Mouse (Mus musculus): Measurements from ENCODE around the gene Rfwd3. TPM values are rescaled to one million over a fixed set of nuclear protein-coding genes. Genes with fewer than 3 reads are reported as not detected.
"Not testable (repeated sequence)": the region's sequence is repeated elsewhere in the genome, so short reads cannot be mapped to it uniquely, and the experiment has no call there.

The Rfwd3 gene
- polyA plus RNA-seq, 1 experiment from 2014 or later = 47.9 TPM

- peaks cover 21% of the 10 kb centered on the region for H3K36me3 ChIP-seq (ENCODE audit: poor library complexity, severe bottlenecking)
- H3K4me3 ChIP-seq = no peak overlapping the region
- 76% methylated on average over 2 of the region's 2 CpGs for whole genome bisulfite sequencing
- H3K27me3 ChIP-seq = no peaks in the 10 kb centered on the region
- no peak overlapping the region for H3K9ac ChIP-seq
- no peak for ATAC-seq
- 0 out of 2 replicates have a peak, but pooled peaks cover 3% of the 10 kb centered on the region for H3K9me3 ChIP-seq (replicated peaks)
- H3K4me2 ChIP-seq = no peak overlapping the region
- H3K27ac ChIP-seq = no peak overlapping the region
- no peaks in the 10 kb centered on the region for H3K4me1 ChIP-seq
These were observed 31.7 kb downstream of the Rfwd3 start for GRCm38 (mm10) chr8:111268277-111268676.

DNA sequence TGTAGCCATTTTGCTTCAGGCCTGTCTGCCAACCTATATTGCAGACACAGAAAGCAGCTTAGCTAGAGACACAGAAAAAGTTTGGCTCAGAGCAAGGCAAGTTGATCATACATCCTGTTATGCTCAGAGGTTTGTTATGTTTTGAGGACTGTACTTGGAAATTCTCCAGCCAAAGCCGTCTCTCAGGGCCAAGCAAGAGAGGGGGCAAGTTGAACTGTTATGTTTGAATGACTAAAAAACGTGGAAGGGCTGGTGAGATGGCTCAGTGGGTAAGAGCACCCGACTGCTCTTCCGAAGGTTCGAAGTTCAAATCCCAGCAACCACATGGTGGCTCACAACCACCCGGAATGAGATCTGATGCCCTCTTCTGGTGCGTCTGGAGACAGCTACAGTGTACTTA, 33.9 kb downstream of the Rfwd3 start:
- not testable (repeated sequence) for ATAC-seq; H3K9me3 ChIP-seq (replicated peaks); H3K27me3 ChIP-seq; H3K9ac ChIP-seq; H3K4me1 ChIP-seq; H3K27ac ChIP-seq; H3K4me2 ChIP-seq; H3K4me3 ChIP-seq
- H3K36me3 ChIP-seq (ENCODE audit: poor library complexity, severe bottlenecking) = peaks cover 11% of the 10 kb centered on the region
- 73% methylated on average over 7 of the region's 7 CpGs for WGBS

DNA sequence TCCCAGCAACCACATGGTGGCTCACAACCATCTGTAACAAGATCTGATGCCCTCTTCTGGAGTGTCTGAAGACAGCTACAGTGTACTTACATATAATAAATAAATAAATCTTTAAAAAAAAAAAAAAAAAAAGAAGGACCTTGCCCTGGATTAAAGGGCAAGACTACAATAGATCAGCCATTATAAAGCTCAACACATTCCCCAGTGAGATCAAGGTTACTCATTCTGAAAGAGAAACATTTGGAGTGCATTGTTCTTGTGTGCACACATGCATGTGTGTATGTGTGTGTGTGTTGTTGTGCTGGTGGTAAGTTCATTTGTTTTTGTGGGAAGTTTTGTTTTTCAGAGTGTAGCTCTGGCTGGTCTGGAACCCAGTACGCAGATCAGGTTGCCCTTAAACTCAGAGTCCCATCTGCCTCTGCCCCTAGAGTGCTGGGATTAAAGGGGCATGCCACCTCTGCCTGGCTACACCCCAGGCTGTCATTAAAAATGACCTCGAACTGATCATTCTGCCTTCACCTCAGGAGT, 35.3 kb downstream of the Rfwd3 start:
- no peaks in the 10 kb centered on the region for H3K27me3 ChIP-seq
- no peak overlapping the region for H3K4me2 ChIP-seq
- H3K4me1 ChIP-seq = 0 out of 2 replicates have a peak, but pooled peaks cover 2% of the 10 kb centered on the region
- no peak overlapping the region for H3K9ac ChIP-seq
- H3K4me3 ChIP-seq = no peak overlapping the region
- no peak overlapping the region for H3K27ac ChIP-seq
- no peak for ATAC-seq
- 78% methylated on average over 2 of the region's 2 CpGs for WGBS
- 0 out of 2 replicates have a peak, but pooled peaks cover under 1% of the 10 kb centered on the region for H3K36me3 ChIP-seq (ENCODE audit: poor library complexity, severe bottlenecking)
- H3K9me3 ChIP-seq (replicated peaks) = 0 out of 2 replicates have a peak, but pooled peaks cover 3% of the 10 kb centered on the region

DNA sequence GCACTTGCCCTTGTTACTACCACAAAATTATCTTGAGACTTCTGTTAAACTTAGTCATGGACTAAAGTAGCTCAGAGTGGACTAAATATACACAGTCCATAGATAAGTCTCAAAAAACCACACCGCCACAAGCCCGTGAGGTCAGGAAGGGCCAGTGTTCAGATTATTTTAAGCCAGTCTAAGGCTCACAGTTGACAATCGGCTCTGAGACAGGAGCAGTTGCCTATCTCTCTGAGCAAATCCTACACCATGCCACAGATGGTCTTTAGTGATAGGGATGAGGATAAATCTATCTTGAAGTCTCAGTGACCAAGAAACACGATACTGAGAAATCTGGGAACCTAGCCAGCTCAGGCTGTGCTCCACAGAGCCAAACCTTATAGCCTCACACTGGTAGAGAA, 38.0 kb downstream of the Rfwd3 start:
- no peaks in the 10 kb centered on the region for H3K27me3 ChIP-seq
- no peak overlapping the region for H3K4me3 ChIP-seq
- peaks cover 15% of the 10 kb centered on the region for H3K4me1 ChIP-seq
- no peak overlapping the region for H3K27ac ChIP-seq
- WGBS = 88% methylated on average over 4 of the region's 4 CpGs
- H3K36me3 ChIP-seq (ENCODE audit: poor library complexity, severe bottlenecking) = no peaks in the 10 kb centered on the region
- no peak overlapping the region for H3K4me2 ChIP-seq
- no peak for ATAC-seq
- no peak overlapping the region for H3K9ac ChIP-seq
- 0 out of 2 replicates have a peak, but pooled peaks cover 3% of the 10 kb centered on the region for H3K9me3 ChIP-seq (replicated peaks)

DNA sequence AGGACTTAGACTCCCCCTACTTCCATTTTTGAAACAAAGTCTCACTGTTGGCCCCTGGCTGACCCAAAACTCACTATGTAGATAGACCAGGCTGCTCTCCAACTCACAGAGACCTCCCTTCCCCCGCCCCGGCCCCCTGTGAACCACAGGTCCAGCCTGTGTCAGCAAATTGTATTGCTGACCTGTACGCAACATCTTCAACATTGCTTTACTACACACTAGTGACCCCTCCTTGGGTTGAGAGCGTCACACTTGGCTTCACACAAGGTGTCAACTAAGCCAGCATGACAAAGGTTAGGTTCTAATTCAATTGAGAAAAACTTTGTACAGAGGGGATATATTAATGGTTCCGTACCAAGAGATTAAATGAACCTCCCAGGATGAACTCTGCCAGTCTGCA, 39.8 kb downstream of the Rfwd3 start:
- WGBS = 93% methylated on average over 5 of the region's 5 CpGs
- Histone ChIP-seq H3K4me1 (peaks cover 17% of the 10 kb centered on the region), H3K9me3 (replicated peaks) (no peaks in the 10 kb centered on the region), H3K27ac (no peak overlapping the region), H3K4me2 (0 out of 2 replicates have a peak overlapping the region, but pooled peaks have one; percentile 69), H3K27me3 (no peaks in the 10 kb centered on the region), H3K9ac (no peak overlapping the region), H3K4me3 (no peak overlapping the region), H3K36me3 (ENCODE audit: poor library complexity, severe bottlenecking) (0 out of 2 replicates have a peak, but pooled peaks cover 5% of the 10 kb centered on the region)
- no peak for ATAC-seq

DNA sequence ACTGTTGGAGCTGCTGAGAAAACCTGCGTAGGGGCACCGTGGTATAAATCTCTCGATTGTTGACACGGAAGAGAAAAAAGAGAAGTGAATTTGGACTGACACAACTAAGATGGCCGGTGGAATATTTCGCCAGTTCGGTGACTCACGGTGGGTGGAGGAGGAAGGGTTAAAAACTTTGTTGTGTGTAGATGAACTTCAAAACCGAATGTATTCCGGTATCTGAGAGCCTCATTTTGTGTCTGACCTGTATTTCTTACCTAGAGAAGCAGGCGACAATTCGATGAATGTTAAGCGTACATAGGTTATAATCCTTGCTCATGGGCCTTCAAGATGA, 40.6 kb downstream of the Rfwd3 start:
- H3K9me3 ChIP-seq (replicated peaks) = no peaks in the 10 kb centered on the region
- ATAC-seq = no peak
- peak overlapping the region; percentile 97 for H3K4me3 ChIP-seq
- peak overlapping the region; percentile 99; the same call in 1 of the 2 replicates for H3K27ac ChIP-seq
- 12% methylated on average over 13 of the region's 13 CpGs for WGBS
- peak overlapping the region; percentile 69 for H3K4me2 ChIP-seq
- peaks cover 17% of the 10 kb centered on the region for H3K4me1 ChIP-seq
- 0 out of 2 replicates have a peak, but pooled peaks cover 5% of the 10 kb centered on the region for H3K36me3 ChIP-seq (ENCODE audit: poor library complexity, severe bottlenecking)
- H3K9ac ChIP-seq = peak overlapping the region; percentile 96
- no peaks in the 10 kb centered on the region for H3K27me3 ChIP-seq

GRCm38 (mm10) chr8:111258631-111259407, 41.2 kb downstream of the Rfwd3 start, which contains the start of gene Glg1:
Gene Glg1, minus strand, starts transcription at chr8:111259216.
- Histone ChIP-seq H3K27ac (peak within 1 kb of the TSS; percentile 99), H3K9me3 (replicated peaks) (no peaks in the 10 kb centered on the region), H3K27me3 (no peaks in the 10 kb centered on the region), H3K4me3 (peak within 1 kb of the TSS; percentile 97), H3K4me1 (peaks cover 17% of the 10 kb centered on the region), H3K4me2 (peak within 1 kb of the TSS; percentile 69), H3K9ac (peak within 1 kb of the TSS; percentile 96), H3K36me3 (ENCODE audit: poor library complexity, severe bottlenecking) (0 out of 2 replicates have a peak, but pooled peaks cover 5% of the 10 kb centered on the region)
- under 1% methylated on average over 70 of the region's 76 CpGs for WGBS
- peak; percentile 97 for ATAC-seq

GRCm38 (mm10) chr8:111258010-111258630, 41.9 kb downstream of the Rfwd3 start:
- peak; percentile 57 for ATAC-seq
- Histone ChIP-seq H3K4me1 (peaks cover 17% of the 10 kb centered on the region), H3K9ac (peak overlapping the region; percentile 96), H3K4me2 (peak overlapping the region; percentile 69), H3K36me3 (ENCODE audit: poor library complexity, severe bottlenecking) (0 out of 2 replicates have a peak, but pooled peaks cover 5% of the 10 kb centered on the region), H3K27ac (peak overlapping the region; percentile 99), H3K9me3 (replicated peaks) (no peaks in the 10 kb centered on the region), H3K4me3 (peak overlapping the region; percentile 97), H3K27me3 (no peaks in the 10 kb centered on the region)
- under 1% methylated on average over 22 of the region's 26 CpGs for WGBS

GRCm38 (mm10) chr8:111252487-111253112, 47.4 kb downstream of the Rfwd3 start:
- Histone ChIP-seq H3K4me1 (peaks cover 16% of the 10 kb centered on the region), H3K9me3 (replicated peaks) (no peaks in the 10 kb centered on the region), H3K36me3 (ENCODE audit: poor library complexity, severe bottlenecking) (0 out of 2 replicates have a peak, but pooled peaks cover 5% of the 10 kb centered on the region), H3K27me3 (no peaks in the 10 kb centered on the region), H3K27ac (no peak overlapping the region), H3K4me3 (no peak overlapping the region), H3K4me2 (no peak overlapping the region), H3K9ac (no peak overlapping the region)
- 94% methylated on average over 4 of the region's 4 CpGs for WGBS
- no peak for ATAC-seq

DNA sequence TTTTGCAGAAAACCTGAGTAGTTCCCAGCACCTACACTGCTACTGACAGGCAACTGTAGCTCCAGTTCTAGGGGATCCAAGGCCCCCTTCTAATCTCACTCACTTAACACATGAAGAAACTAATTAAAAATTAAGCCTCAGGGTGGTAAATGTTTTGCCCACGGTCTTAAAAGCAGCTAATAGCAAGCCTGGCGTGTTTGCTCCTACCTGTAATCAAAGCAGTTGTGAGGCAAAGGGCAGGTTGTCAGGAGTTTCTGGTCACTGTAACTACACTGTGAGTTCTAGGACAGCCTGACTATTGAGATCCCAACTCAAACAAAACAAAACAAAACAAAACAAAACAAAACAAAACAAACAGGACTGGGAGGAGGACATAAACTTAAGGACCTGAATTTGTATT, 49.9 kb downstream of the Rfwd3 start:
- H3K9ac ChIP-seq = no peak overlapping the region
- no peaks in the 10 kb centered on the region for H3K27me3 ChIP-seq
- no peaks in the 10 kb centered on the region for H3K9me3 ChIP-seq (replicated peaks)
- H3K36me3 ChIP-seq (ENCODE audit: poor library complexity, severe bottlenecking) = no peaks in the 10 kb centered on the region
- no peak overlapping the region for H3K27ac ChIP-seq
- H3K4me1 ChIP-seq = 0 out of 2 replicates have a peak, but pooled peaks cover 8% of the 10 kb centered on the region
- WGBS = 64% methylated on average over 2 of the region's 2 CpGs
- no peak for ATAC-seq
- no peak overlapping the region for H3K4me2 ChIP-seq
- no peak overlapping the region for H3K4me3 ChIP-seq

DNA sequence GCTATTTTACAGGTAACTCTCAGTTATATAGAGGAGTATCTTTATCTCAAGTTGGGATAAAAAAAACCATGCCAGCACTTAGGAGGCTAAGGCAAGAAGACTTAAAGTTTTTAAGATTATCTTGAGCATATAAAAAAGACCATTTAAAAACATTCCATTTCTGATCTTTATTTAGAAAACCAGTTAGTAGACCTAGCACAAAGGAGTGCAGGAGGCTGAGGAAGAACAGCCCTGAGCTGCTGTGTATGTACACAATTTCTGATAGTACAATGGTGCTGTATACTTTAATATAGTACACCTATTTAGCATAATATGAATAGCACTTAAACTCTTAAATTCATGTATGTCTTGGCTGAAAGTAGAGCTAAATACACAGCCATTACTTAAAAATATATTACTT, 51.9 kb downstream of the Rfwd3 start:
- no peak overlapping the region for H3K4me2 ChIP-seq
- H3K27me3 ChIP-seq = no peaks in the 10 kb centered on the region
- H3K36me3 ChIP-seq (ENCODE audit: poor library complexity, severe bottlenecking) = no peaks in the 10 kb centered on the region
- H3K4me3 ChIP-seq = no peak overlapping the region
- no peak for ATAC-seq
- H3K27ac ChIP-seq = no peak overlapping the region
- 0 out of 2 replicates have a peak, but pooled peaks cover 8% of the 10 kb centered on the region for H3K4me1 ChIP-seq
- H3K9ac ChIP-seq = no peak overlapping the region
- H3K9me3 ChIP-seq (replicated peaks) = no peaks in the 10 kb centered on the region

DNA sequence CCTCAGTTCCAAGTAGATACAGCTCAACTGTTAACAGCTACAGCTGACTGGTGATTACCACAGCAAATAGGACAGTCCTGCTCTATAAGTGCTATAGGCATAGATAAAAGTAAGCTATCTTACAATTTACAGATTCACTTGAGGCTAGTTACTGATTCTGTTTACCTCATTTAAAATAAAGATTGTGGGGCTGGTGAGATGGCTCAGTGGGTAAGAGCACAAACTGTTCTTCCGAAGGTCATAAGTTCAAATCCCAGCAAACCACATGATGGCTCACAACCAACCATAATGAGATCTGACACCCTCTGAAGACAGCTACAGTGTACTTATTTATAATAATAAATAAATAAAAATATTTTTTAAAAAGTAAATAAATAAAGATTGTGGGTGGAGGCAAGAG, 53.2 kb downstream of the Rfwd3 start:
- 100% methylated on average over 1 of the region's 1 CpGs for WGBS
- not testable (repeated sequence) for H3K27ac ChIP-seq; H3K9ac ChIP-seq; H3K9me3 ChIP-seq (replicated peaks); H3K4me2 ChIP-seq; H3K36me3 ChIP-seq (ENCODE audit: poor library complexity, severe bottlenecking); H3K27me3 ChIP-seq; ATAC-seq; H3K4me3 ChIP-seq; H3K4me1 ChIP-seq

All from forebrain, embryonic 13.5 days (tissue).